Mouse (Mus musculus) ovary, adult 2 months (tissue): Measurements from ENCODE around the gene Nln. TPM values are rescaled to one million over a fixed set of nuclear protein-coding genes. Genes with fewer than 3 reads are reported as not detected.

ENCODE experiments used
- polyA plus RNA-seq: library from polyadenylated mRNA; depleted of rRNA; stranded (reverse); fragments of >200 nt; gene quantifications from 2 replicates; pipeline ENCODE4 v1.2.3, GENCODE M21; 2012; rRNA removed

The Nln gene
- polyA plus RNA-seq: 6.5 and 7.3 TPM in 2 replicates

DNA sequence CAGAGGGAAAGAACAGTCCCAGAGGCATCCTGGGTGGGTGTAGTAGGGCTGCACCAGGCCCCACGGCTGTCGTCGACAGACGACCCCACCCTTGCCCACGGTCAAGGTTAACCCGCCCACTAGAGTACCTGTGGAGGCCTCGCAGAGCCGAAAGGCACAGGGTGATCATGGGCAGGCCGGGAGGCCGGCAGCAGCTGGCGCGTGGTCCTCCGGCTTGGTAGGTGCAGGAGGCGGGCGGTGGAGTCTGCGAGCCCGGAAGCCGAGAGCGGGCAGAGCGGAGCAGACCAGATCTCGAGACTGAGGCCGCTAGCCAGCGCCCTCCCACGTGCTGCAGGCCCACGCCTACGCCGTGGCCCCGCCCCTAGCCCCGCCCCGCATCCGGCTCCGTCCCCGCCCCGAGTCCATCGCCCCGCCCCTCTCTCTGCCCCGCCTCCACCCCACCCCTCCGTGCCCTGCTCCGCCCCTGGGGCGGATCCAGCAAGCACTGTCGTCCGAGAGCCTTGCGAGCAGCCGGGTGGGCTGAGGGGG lies at the start of gene Nln, which contains the start of gene Sgtb:
Gene Nln (minus strand): TSS at position 327 of the 528 bp plus-strand sequence.
Gene Sgtb (plus strand): TSS at position 454 of the 528 bp plus-strand sequence.

Other genes with a start within 250 kb of the Nln start
- gene Erbin, start 189.1 kb downstream of the Nln start, polyA plus RNA-seq: 8.0 and 8.1 TPM in 2 replicates
- 1.5 and 1.6 TPM in 2 replicates for gene Sgtb, start 127 bp upstream of the Nln start, polyA plus RNA-seq
- gene Trappc13, start 68.9 kb upstream of the Nln start, polyA plus RNA-seq: 4.7 and 6.6 TPM in 2 replicates
- 1.2 and 2.8 TPM in 2 replicates for gene Trim23, start 69.2 kb upstream of the Nln start, polyA plus RNA-seq
- 0.23 and 0.26 TPM in 2 replicates for gene Cenpk, start 119.0 kb upstream of the Nln start, polyA plus RNA-seq
- 0.53 and 0.66 TPM in 2 replicates for gene Ppwd1, start 119.2 kb upstream of the Nln start, polyA plus RNA-seq
- 3.9 and 4.9 TPM in 2 replicates for gene Adamts6, start 178.2 kb upstream of the Nln start, polyA plus RNA-seq